Mouse (Mus musculus) CH12.LX (cell line): ENCODE data around the gene Lrp4.

Experiments
- CTCF ChIP-seq, 2 experiments: IDR thresholded peaks in 1 of 2; conservative IDR thresholded peaks in 1 of 2; 2 replicates each; pipeline ENCODE4 v1.5.1; 2011 to 2012; ENCODE audit warnings: low read depth in 2 of 2, low read length in 2 of 2, improper control_type of control experiment in 1 of 2, inconsistent platforms in 1 of 2, mild to moderate bottlenecking in 1 of 2, moderate library complexity in 1 of 2
- E2F4 ChIP-seq: IDR thresholded peaks from 2 replicates; pipeline ENCODE4 v1.6.1; 2011; ENCODE audit warnings: low read depth, low read length, improper control_type of control experiment; ENCODE audit not compliant: insufficient replicate concordance
- UBTF ChIP-seq: IDR thresholded peaks from 2 replicates; pipeline ENCODE4 v1.6.1; 2012; ENCODE audit warnings: low read depth, mild to moderate bottlenecking, inconsistent platforms, low read length, improper control_type of control experiment, moderate library complexity

GRCm38 (mm10) chr2:91439271-91439670 lies 18.0 kb upstream of the Lrp4 start:
- TF ChIP-seq CTCF (conservative IDR thresholded peaks at IDR 0.05 in 1 of 2, IDR thresholded peaks at IDR 0.05 in 1 of 2; ENCODE audit: low read depth in 2 of 2, low read length in 2 of 2) (no peak), E2F4 (no peak), UBTF (no peak)
